Mouse (Mus musculus) left cerebral cortex, adult 9 months (tissue): ENCODE results near the gene Napepld.
A peak's percentile ranks its signal among the peaks of the same experiment; 100 is the strongest.
"Not testable (repeated sequence)": the region's sequence is repeated elsewhere in the genome, so short reads cannot be mapped to it uniquely, and the experiment has no call there.

Source experiments
- DNase-seq, 2 experiments: peaks; one replicate each; pipeline ENCODE4 v3.0.0; 2022; ENCODE audit warnings: low spot score in 2 of 2

Gene Napepld

DNA sequence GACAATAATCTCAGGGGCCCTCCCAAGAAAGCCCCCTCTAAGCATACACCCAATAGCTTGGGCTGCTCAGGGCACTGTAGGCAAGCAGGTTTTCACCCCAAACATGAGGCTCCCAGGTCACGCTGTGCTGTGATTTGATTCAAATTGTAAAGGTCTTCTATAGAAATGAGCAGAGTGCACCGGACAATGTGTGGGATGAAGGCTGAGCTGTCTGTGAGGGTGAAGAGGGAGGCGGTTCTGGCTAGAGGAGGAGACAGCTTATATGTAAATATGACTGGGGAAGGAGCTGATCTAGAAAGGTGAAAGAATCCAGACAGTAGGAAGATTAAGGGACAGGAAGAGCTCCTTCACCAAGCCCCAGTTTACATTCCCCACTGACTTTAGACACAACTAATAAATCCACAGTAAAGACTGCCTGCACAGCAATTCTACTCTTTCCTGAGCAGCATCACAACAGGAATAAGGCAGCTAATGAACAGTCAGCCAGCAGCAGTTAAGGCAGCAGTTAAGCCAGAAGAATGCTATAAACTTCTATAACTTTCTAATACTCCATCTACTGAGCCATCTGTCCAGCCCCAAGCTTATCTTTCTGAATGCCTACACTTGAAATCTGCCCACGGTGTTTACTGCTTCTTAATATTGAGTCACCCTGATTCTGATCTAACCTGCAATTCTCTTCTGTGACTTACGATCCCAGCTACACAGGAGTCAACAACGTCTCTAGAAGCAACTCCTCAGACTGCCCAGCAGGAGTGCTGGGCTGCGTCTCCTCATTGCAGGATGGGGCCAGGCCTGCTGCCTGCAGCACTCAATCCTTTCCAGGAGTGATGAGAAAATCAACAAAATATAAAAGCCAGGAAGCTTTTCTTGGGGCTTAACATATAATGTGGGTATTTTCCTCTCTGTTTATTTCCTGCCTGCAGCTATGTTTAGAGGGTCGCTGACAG, 33.7 kb downstream of the Napepld start:
- DNase-seq, result no peak

DNA sequence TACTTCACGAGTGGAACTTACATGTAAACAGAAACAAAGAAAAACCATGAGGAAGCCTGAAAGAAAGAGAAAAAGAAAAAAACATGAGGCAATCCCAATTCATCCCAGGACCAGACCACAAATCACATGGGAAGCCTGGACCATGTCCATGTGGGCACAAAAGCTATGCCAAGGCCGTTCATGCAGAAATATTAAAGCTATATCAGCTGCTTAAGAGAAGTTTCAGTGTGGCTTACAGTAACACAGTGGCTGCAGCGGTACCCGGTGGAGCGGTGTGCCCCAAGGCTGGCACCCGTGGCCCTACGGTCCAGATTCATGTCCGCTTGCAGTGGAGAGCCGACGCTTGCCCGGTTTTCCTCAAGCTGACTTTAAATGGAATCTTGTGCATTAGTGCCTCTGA, 38.1 kb downstream of the Napepld start:
- DNase-seq, result no peak

DNA sequence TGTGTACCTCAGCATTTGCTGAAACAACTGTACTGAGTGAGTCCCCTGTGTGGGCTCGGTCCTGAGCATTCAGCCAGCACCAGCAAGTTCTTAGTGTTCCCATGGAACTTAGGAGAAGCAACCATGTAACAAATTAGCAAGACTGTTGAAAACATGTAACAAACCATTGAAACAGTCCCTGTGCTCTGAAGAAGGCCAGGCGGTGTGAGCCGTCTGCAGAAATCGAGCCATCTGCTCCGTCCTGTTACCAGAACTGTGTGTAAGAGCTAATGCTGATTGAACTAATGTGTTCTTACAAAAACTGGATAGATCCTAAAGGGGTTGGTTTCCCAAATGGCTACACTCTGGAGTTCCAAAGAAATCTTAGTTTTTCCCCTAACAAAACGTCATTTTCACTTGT, 40.3 kb downstream of the Napepld start:
- no peak for DNase-seq

- peak in 1 of 2 experiments; percentile 87 for DNase-seq
Observed at GRCm38 (mm10) chr5:21658623-21659395, 42.4 kb downstream of the Napepld start.

- no peak for DNase-seq
Observed at GRCm38 (mm10) chr5:21658038-21658437, 43.2 kb downstream of the Napepld start.

GRCm38 (mm10) chr5:21656912-21657311, 44.3 kb downstream of the Napepld start:
- no peak for DNase-seq

- DNase-seq, result no peak
Observed at GRCm38 (mm10) chr5:21651885-21652612, 49.1 kb downstream of the Napepld start.

DNA sequence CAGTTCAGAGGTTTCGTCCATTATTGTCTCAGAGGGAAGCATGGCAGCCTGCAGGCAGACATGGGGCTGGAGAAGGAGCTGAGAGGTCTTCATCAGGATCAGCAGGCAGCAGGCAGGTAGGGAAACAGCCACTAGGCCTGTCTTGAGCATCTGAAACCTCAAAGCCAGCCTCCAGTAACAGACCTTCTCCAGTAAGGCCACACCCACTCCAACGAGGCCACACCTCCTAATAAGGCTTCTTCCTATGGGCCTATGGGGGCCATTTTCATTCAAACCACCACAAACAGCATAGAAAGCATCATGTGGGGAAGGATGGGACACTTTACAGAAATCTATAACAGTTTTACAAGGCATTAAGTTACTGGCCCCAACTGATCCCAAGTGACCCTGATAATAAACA, 50.5 kb downstream of the Napepld start:
- no peak for DNase-seq

DNA sequence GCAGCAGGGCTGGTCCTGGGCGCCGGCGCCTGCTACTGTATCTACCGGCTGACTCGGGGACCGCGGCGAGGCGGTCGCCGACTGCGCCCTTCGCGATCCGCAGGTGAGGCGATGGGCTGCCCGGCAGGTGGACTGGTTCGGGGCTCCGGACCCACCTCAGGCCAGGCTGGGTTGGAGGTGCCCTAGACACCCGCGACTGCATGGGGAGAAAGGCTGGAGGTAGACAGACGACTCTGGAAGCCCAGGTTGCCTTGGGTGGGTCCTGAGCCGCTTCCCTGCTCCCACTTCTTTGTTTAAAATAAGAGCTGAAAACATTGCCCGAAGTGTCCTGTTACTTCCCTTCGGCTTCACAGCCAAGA, 55.1 kb downstream of the Napepld start:
- no peak for DNase-seq

DNA sequence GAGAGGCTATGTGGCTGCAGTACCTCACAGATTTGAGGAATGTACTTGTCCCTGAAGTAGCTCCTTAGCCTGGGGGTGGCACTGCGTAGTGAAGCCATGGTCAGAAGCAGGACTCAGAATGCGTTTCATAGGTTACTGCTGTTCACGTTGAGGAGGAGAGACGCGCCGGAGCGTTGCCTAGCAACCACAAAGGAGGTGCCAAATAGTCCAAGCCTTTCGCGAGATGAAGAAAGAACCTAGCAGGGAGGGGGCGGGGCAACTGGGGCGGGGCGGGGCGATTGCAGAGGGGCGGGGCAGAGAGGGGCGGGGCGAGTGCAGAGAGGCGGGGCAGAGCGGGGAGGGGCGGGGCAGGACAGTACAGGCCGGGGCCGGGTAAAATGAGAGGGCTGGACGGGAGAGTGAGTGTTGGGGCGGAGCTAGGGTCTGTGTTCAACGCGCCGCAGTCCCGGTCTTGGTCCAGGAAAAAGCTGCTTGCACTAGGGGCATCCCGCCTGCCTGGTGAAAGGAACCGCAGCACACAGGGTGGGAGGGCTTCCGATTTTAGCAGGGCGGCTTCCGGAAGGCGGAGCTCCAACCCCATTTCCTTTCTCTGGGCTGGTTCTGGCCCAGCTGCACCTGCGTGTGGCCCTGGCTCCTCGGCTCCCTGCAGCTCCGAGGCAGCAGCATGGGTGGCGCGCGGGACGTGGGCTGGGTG, 55.6 kb downstream of the Napepld start, which contains the start of the genes Fbxl13 and Armc10:
TSS of gene Fbxl13 (minus strand) at position 196 of the 694 bp plus-strand sequence.
TSS of gene Armc10 (plus strand) at position 375 of the 694 bp plus-strand sequence.
- DNase-seq, result peak; percentile 86 to 94

DNA sequence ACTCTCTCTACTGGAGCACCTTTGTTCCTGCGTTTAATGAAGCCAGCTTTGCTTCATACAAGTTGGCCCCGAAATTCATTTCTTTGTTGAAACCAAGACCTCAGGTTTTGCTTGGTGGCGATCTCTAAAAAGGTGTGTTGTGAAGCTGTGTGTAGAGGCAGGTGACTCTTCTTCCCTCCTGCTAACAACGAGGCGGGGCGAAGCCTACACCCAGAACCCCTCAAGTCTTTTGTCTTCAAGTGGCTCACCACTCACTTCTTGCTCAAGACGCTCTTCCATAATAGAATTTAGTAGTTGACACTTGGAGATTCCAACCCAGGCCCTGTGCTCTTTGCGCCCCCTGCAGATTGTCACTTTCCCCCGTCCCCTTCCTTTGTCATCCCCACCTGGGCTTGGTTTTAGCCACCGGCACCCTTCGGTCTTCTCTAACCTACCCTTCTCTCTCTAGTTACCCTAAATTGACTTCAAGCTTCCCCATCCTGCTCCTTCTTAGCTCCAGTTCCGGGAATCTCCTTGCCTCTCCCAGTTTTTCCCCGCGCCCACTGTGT, 56.2 kb downstream of the Napepld start:
- no peak for DNase-seq

DNA sequence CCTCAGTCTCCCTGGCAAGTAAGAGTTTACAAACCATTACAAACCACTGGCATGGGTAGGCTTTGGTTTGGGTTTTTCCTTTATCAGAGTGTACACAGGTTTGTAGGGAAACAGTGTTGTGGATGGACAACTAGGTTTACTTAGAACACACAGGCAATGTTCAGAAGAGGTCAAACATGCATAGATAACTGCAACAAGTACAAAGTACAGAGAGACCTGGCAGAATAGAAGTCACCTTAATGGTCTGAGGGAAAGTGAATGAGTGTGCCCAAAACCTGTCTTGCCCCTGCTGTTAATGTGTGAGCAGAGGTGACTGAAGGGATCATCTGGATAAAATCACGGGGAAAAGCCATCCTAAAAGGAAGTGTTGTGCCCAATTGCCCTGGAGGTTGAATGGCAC, 57.6 kb downstream of the Napepld start:
- DNase-seq, result no peak

DNA sequence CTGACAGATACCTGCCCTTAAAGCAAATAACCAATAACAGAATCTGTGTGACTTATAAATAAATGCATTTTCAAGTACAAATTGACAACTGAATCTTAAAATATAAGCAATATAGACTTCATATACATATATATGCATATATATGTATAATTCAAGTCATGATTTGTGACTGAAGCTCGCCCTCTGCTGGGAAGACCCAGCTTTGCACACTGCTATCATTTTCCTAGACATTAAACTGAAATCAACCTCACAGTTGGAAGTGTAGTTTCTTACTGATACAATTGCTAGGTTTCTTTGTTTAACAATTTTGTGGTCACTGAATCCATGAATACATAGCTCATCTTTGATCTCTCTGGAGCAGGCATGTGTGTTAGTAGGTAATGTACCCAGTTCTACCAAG, 60.2 kb downstream of the Napepld start:
- DNase-seq, result peak in 1 of 2 experiments; percentile 77

DNA sequence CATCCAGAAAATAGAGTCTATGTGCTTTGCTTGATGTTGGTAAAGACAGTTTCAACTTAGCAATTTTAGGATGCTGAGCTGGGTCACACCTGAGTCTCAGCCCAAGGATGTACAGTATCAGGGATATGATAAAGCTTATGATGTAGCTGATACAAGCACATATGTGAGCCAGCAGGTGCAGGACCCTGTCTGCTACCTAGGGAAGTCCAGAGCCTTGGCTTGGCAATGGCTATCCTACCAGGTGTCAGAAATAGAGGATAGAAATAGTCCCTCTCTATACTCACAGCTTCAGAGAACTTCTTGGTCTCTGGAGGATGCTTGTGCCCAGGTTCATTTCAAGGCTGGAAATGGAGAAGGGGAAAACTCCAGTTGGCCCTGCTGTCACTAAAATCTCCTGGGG, 75.3 kb downstream of the Napepld start:
- DNase-seq, result no peak

DNA sequence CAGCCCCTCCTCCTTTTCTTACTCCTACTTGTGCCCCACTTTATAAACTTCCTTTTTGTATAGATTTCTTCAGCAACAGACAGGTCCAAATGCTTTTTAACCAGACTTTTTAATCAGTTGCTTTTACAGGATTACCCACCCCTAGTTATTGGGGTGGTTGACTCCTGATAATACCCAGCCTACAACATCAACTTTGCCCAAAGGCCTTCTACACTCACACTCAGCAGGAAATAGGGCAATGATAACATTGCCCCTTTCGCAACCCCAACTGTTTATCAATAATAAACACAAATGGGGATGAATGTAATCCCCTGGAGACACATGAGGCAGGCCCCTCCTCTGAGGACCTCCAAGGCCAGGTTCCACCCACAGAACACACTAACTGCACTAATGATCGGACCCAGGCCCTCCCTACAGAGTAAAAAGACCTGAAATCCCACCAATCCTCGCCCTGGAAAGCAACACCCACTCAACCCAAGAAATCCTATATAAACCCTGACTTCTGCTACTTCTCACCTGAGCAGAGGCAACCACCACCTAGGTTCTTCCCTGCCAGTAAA, 84.7 kb downstream of the Napepld start:
- DNase-seq, result no peak

GRCm38 (mm10) chr5:21614299-21614698, 86.9 kb downstream of the Napepld start:
- not testable (repeated sequence) for DNase-seq
